Mouse (Mus musculus) testis, adult 2 months (tissue): Measurements from ENCODE around the gene Mgat5. TPM values are rescaled to one million over a fixed set of nuclear protein-coding genes. Genes with fewer than 3 reads are reported as not detected.

Experiments
- H3K27ac ChIP-seq: fragments of 200-500 bp; 2 replicates; pipeline ENCODE4 v1.5.1; 2012; ENCODE audit warnings: low read depth, low read length; ENCODE audit not compliant: control insufficient read depth, insufficient read depth
- H3K27me3 ChIP-seq: fragments of 200-500 bp; 2 replicates; pipeline ENCODE4 v1.6.1; 2012; ENCODE audit warnings: mild to moderate bottlenecking, low read length, moderate library complexity; ENCODE audit not compliant: control insufficient read depth, insufficient read depth
- H3K36me3 ChIP-seq: fragments of 200-500 bp; 2 replicates; pipeline ENCODE4 v1.6.1; 2012; ENCODE audit warnings: mild to moderate bottlenecking, low read length; ENCODE audit not compliant: control insufficient read depth, insufficient read depth
- H3K4me1 ChIP-seq: fragments of 200-500 bp; 2 replicates; pipeline ENCODE4 v1.6.1; 2012; ENCODE audit warnings: low read length; ENCODE audit not compliant: control insufficient read depth, insufficient read depth
- H3K4me3 ChIP-seq: fragments of 200-500 bp; 2 replicates; pipeline ENCODE4 v1.5.1; 2012; ENCODE audit warnings: low read depth, mild to moderate bottlenecking, low read length, moderate library complexity, mixed read lengths; ENCODE audit not compliant: control insufficient read depth
- CTCF ChIP-seq: fragments of 200-500 bp; IDR thresholded peaks from 2 replicates; pipeline ENCODE4 v1.5.1; 2012; ENCODE audit warnings: low read depth, mild to moderate bottlenecking, inconsistent platforms, low read length, moderate library complexity; ENCODE audit not compliant: control insufficient read depth, insufficient read depth, insufficient replicate concordance
- POLR2A ChIP-seq: fragments of 200-500 bp; IDR thresholded peaks from 2 replicates; pipeline ENCODE4 v1.6.1; 2012; ENCODE audit warnings: low read depth, mild to moderate bottlenecking, inconsistent platforms, low read length, moderate library complexity; ENCODE audit not compliant: control insufficient read depth
- polyA plus RNA-seq: library from polyadenylated mRNA; depleted of rRNA; stranded (reverse); fragments of >200 nt; gene quantifications from 2 replicates; pipeline ENCODE4 v1.2.3, GENCODE M21; 2012

The Mgat5 gene
- polyA plus RNA-seq, 1 experiment: 16.2 TPM

DNA sequence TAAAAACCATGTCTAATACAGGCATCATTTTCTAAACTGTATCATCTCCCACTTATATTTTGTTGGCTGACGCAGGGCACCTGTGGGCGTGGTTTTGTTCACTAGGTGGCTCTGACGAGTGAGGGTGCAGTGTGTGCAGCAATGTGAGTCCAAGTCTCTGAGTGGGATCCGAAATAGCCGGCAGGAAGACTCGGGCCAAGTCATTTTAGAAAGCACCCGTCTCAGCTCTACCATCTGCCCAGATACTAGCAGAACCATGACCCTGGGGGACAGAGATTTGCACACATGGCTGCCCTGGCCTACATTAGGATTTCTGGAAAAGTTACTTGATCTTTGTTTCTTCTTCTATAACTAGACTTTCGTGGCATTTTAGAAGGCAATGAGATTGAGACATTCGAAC lies 135.5 kb downstream of the Mgat5 start:
- Histone ChIP-seq H3K4me1 (no peaks in the 10 kb centered on the region; the same call in 1 of the 2 replicates), H3K27ac (no peak overlapping the region), H3K36me3 (no peaks in the 10 kb centered on the region)

DNA sequence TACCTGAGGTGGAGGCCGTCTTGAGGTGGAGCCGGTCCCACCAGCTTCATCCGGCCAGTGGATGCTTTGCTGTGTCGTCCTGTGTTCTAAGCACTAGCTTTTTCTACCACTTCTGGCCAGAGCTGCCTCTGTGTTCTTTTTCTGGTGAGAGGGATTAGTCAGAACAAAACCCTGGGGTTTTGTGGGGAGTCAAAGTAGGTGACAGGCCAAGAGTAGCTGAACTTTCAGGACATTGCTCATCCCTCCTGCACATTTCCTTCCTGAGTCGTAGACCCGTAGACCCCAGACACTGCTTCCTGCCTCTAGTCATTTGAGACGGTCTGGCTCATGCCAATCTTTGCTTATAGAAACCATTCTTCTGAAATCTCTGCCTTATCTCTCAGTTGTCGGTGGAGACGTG lies 140.1 kb downstream of the Mgat5 start:
- no peak for TF ChIP-seq CTCF
- TF ChIP-seq POLR2A: no peak
- Histone ChIP-seq H3K4me3 (no peak overlapping the region), H3K4me1 (no peaks in the 10 kb centered on the region), H3K27ac (no peak overlapping the region), H3K27me3 (no peaks in the 10 kb centered on the region), H3K36me3 (no peaks in the 10 kb centered on the region; the same call in 1 of the 2 replicates)

More for the DNA sequence above, 135.5 kb downstream of the Mgat5 start:
- no peak overlapping the region for H3K4me3 ChIP-seq
- TF ChIP-seq POLR2A: no peak
- TF ChIP-seq CTCF: no peak
- H3K27me3 ChIP-seq: no peaks in the 10 kb centered on the region

DNA sequence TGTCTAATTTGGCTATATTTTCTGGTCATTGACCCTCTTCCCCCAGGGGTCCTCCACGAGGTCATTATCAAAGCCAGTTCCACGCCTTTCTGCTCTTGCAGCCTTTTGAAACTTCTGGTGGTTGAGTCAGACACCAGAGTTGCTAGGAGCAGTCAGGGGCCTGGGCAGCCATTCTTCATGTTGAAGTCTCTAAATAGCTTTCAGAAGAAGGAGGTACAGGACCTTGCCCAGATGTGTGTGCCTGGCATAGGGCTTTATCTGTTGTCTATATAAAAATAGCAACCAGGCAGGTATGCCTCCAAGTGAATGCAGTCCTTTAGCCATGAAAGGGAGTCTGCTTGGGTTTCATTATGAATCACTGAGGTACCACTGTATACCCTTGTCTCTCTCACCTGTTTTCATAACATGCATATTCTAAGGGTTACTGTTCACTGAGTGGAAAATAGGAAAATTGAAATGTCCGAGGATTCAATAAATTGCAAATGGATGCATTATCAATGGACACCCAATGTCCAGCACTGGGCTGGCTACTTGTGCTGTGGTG lies 141.9 kb downstream of the Mgat5 start:
- Histone ChIP-seq H3K27ac (no peak overlapping the region), H3K4me3 (no peak overlapping the region), H3K27me3 (no peaks in the 10 kb centered on the region), H3K36me3 (no peaks in the 10 kb centered on the region; the same call in 1 of the 2 replicates), H3K4me1 (no peaks in the 10 kb centered on the region)
- TF ChIP-seq CTCF: no peak

DNA sequence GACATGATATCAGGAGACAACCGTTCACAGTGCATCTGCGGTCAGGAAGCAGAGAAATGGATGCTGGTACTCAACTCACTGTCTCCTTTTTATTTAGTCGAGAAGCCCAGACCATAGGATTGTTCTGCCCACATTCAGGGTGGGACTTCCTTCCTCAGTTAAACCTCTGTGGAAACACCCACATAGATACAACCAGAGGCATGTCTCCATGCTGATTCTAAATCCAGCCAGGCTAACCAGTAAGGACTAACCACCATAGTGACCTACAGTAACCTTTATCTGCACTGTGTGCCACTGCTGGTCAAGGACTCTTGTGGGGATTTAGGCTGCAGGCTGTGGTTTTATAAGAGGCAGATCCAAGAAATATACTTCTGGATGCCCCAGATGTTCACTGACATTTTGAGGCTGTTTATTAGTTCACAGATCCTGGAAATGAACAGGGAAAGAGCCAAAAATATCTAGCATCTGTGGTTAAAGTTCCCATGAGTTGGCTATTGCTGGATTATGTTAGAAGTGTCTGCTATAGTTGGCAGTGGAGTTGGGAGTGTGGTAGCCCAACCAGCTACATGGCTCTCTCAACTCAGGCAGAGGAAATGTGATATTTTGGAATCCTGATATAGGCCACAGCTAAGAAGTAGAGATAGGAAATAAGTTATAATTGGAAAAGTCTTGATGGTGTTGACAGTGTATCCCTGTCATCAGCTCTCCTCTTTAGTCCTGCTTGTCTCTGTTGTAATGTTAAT lies 143.2 kb downstream of the Mgat5 start:
- Histone ChIP-seq H3K36me3 (no peaks in the 10 kb centered on the region; the same call in 1 of the 2 replicates), H3K4me1 (no peaks in the 10 kb centered on the region), H3K27ac (no peak overlapping the region), H3K27me3 (no peaks in the 10 kb centered on the region), H3K4me3 (no peak overlapping the region)
- TF ChIP-seq POLR2A (no peak), CTCF (no peak)

DNA sequence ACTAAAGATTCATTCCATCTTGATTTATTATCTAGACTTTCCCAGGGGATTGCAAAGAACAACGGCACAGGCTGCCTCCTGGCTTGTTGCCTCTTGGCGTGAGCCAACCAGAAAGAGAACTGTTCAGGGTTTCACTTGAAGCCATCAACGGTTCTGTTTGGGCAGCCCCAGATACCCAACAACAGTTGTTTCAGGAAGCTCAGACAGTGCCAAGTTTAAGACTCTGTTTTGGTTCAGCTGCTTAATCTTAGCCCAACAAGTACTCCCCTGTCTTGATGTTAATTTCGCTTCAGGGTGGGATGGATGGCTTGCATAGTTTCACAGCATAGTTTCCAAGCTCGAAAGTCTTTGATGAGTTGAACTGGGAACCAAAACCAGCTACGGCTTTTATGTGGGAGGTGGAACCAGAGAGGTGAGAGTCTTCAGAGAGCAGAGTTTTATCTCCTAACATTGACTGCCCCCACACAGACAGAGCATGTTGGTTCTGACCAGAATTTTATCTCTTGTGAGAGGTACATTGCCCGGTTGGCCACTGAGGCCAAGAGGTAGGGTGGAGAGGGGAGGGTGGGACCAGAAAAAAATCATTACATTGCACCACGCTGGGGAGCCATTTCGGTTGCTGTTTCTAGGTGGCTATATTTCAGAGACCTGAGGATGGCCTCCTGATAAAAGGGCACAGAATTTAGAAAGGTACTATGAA lies 144.0 kb downstream of the Mgat5 start:
- Histone ChIP-seq H3K27me3 (no peaks in the 10 kb centered on the region), H3K4me3 (no peak overlapping the region), H3K27ac (no peak overlapping the region), H3K4me1 (no peaks in the 10 kb centered on the region), H3K36me3 (no peaks in the 10 kb centered on the region; the same call in 1 of the 2 replicates)
- no peak for TF ChIP-seq POLR2A
- no peak for TF ChIP-seq CTCF

DNA sequence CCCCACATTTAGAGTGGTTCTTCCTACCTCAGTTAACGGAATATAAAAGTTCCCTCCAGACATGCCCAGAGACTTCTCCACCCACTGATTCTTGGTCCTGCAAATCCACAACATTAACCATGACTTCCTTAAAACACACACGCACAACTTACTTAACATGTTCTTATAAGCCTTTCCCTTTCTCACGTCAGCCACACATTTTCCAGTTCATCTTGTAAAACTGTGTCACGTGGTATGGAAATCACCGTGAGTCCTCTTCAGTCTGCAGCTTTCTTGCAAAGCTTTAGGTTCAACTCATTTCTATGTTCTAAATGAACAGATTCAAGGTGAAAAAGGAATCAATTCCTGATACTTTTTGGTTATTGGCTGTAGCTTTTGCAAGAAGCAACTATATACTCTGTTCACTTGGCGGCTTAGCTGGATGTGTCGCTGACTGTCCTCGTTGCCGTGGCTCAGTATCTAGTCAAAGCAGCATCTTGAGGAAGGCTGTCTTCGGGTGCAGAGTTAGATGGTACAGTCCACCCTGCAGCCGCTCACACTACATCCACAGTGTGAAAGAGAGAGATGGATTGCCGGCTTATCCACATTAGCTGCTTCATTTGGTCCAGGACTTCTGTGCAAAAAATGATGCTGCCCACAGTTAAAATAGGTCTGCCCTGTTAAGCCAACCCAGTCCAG lies 146.7 kb downstream of the Mgat5 start:
- TF ChIP-seq POLR2A (no peak), CTCF (no peak)
- Histone ChIP-seq H3K36me3 (no peaks in the 10 kb centered on the region; the same call in 1 of the 2 replicates), H3K4me1 (no peaks in the 10 kb centered on the region), H3K27ac (no peak overlapping the region), H3K4me3 (no peak overlapping the region), H3K27me3 (no peaks in the 10 kb centered on the region)

DNA sequence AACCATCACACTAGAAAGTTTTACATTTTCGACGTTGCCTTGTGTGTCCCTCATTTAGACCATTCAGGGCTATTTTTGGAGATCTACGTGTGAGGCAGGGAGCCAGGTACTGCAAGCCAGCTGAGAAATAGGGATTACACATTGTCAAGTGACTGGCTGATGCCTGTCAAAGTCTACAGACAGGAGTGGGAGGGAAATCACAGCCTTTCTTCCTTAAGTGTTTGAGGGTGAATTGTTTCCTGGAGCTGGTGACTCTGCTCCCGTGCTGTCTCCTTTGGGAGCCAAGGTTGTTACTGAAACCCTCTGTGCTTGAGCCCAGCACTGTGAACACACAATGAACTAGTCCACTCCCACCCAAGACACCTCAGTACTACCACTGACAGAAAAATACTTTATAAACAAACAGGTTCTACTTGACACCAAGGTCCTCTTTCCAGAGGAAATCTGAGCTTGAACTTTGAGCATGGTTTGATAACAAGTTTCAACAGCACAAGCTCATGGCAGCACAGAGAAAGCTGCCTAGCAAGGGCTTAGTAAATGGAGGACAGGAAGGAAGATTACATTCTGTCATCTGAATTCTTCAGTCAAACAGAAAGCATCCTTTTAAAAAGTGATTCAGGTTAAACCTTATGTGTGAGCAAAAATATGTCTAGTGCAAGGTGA lies 147.4 kb downstream of the Mgat5 start:
- Histone ChIP-seq H3K4me1 (no peaks in the 10 kb centered on the region), H3K36me3 (no peaks in the 10 kb centered on the region; the same call in 1 of the 2 replicates), H3K27ac (no peak overlapping the region), H3K4me3 (no peak overlapping the region), H3K27me3 (no peaks in the 10 kb centered on the region)
- TF ChIP-seq CTCF (no peak), POLR2A (no peak)
